Mouse (Mus musculus) erythroblast, embryonic 14.5 days (primary cell): ENCODE measurements around the gene Olfr303.

Experiments
- GATA1 ChIP-seq: IDR thresholded peaks from 2 replicates; pipeline ENCODE4 v1.6.1; 2012; ENCODE audit warnings: low read length, inconsistent platforms, mixed read lengths
- TAL1 ChIP-seq: IDR thresholded peaks from 3 replicates; pipeline ENCODE4 v1.6.1; 2012; ENCODE audit warnings: low read length, inconsistent platforms, mixed read lengths

DNA sequence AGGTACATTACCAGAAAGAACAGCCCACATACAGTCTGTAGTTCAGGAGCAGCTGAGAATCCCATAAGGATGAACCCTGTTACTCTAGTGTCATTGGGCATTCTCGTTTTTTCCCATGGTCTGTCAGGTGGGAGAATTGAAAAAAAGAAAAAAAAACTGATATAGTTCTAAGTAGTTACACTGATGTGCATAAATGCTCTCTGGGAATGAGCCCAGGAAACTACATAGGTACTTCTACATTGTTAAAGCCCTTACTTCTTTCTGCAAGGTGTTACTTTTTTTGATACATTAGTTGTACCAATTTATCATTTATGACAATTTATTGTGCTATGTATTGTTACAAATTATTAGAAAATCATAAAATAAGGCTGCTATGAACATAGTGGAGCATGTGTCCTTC, 11.0 kb downstream of the Olfr303 start, which contains the start of gene Olfr304:
- TF ChIP-seq GATA1 = no peak
- no peak for TF ChIP-seq TAL1
